Mouse (Mus musculus) stomach, postnatal 0 days (tissue): Measurements from ENCODE around the gene Wipf1. TPM values are rescaled to one million over a fixed set of nuclear protein-coding genes. Genes with fewer than 3 reads are reported as not detected.

Experiments
- ATAC-seq: fragments of 200-750 bp; cut with Nextera tagmentation; 2 replicates; pipeline ENCODE4 v1.8.0; 2017; ENCODE audit not compliant: low FRiP score, low TSS enrichment
- DNase-seq: peaks from one replicate; pipeline ENCODE4 v3.0.0-alpha.2; 2016; ENCODE audit warnings: low spot score
- H3K27ac ChIP-seq: fragments of 300-500 bp; sonication (generic); replicated peaks from 2 replicates; pipeline ENCODE4 v1.5.1; 2014; ENCODE audit warnings: mild to moderate bottlenecking, control low read depth
- H3K27me3 ChIP-seq: fragments of 300-500 bp; sonication (generic); 2 replicates; pipeline ENCODE4 v1.6.1; 2014; ENCODE audit warnings: low read length; ENCODE audit not compliant: control insufficient read depth, insufficient read depth
- H3K36me3 ChIP-seq: fragments of 300-500 bp; sonication (generic); 2 replicates; pipeline ENCODE4 v1.6.1; 2014; ENCODE audit warnings: low read length, mixed read lengths; ENCODE audit not compliant: control insufficient read depth, insufficient read depth
- H3K4me1 ChIP-seq: fragments of 300-500 bp; sonication (generic); replicated peaks from 2 replicates; pipeline ENCODE4 v1.6.1; 2014; ENCODE audit warnings: antibody characterized with exemption; ENCODE audit not compliant: control insufficient read depth, insufficient read depth
- H3K4me2 ChIP-seq: fragments of 300-500 bp; sonication (generic); replicated peaks from 2 replicates; pipeline ENCODE4 v1.6.1; 2014; ENCODE audit warnings: low read depth, mild to moderate bottlenecking, control low read depth, moderate library complexity
- H3K4me3 ChIP-seq: fragments of 300-500 bp; sonication (generic); 2 replicates; pipeline ENCODE4 v1.5.1; 2014; ENCODE audit warnings: low read depth, low read length, control low read depth
- H3K9ac ChIP-seq: fragments of 300-500 bp; sonication (generic); 2 replicates; pipeline ENCODE4 v1.6.1; 2014; ENCODE audit warnings: mild to moderate bottlenecking, low read length, control low read depth, mixed read lengths
- H3K9me3 ChIP-seq: fragments of 300-500 bp; sonication (generic); 2 replicates; pipeline ENCODE4 v1.6.1; 2016; ENCODE audit warnings: low read length; ENCODE audit not compliant: control insufficient read depth
- CTCF ChIP-seq: IDR thresholded peaks from 2 replicates; pipeline ENCODE4 v1.5.1; 2016; ENCODE audit warnings: antibody characterized with exemption, low read depth, mild to moderate bottlenecking, moderate library complexity
- EP300 ChIP-seq: optimal IDR thresholded peaks from 2 replicates; pipeline ENCODE3; 2016; ENCODE audit warnings: antibody characterized with exemption
- WGBS: fragments of 180-500 bp; shearing (Covaris S2); extraction: QIAGEN DNeasy Blood & Tissue Kit; methylation state at CpG from one replicate; pipeline ENCODE4 v1.1.7; 2014; 5-methylcytosine and 5-hydroxymethylcytosine counted together
- polyA plus RNA-seq: library from polyadenylated mRNA; unstranded; fragments of >200 nt; fragmentation: Nextera tagmentation; extraction: Ambion mirVana; gene quantifications from 2 replicates; pipeline ENCODE4 v1.2.1, GENCODE M21; 2015

Wipf1 gene
- polyA plus RNA-seq, 1 experiment from 2014 or later: 3.3 TPM

- TF ChIP-seq CTCF: peak; percentile 71
- no peak for TF ChIP-seq EP300
- Histone ChIP-seq H3K27me3 (no peaks in the 10 kb centered on the region), H3K36me3 (no peaks in the 10 kb centered on the region), H3K4me3 (no peak overlapping the region), H3K9me3 (no peaks in the 10 kb centered on the region), H3K4me2 (no peak overlapping the region), H3K4me1 (no peaks in the 10 kb centered on the region), H3K27ac (peak overlapping the region; percentile 18; the same call in 1 of the 2 replicates), H3K9ac (no peak overlapping the region)
- WGBS: 35% methylated on average over 9 of the region's 9 CpGs
- ATAC-seq: no peak
- peak; percentile 34 for DNase-seq
These were observed 37.9 kb downstream of the Wipf1 start for GRCm38 (mm10) chr2:73491442-73492241.

GRCm38 (mm10) chr2:73490466-73490865 is 39.1 kb downstream of the Wipf1 start:
- Histone ChIP-seq H3K9me3 (no peaks in the 10 kb centered on the region), H3K27me3 (no peaks in the 10 kb centered on the region), H3K4me2 (no peak overlapping the region), H3K4me3 (no peak overlapping the region), H3K27ac (0 out of 2 replicates have a peak overlapping the region, but pooled peaks have one; percentile 13), H3K36me3 (no peaks in the 10 kb centered on the region), H3K4me1 (no peaks in the 10 kb centered on the region), H3K9ac (no peak overlapping the region)
- DNase-seq: no peak
- no peak for TF ChIP-seq CTCF
- no peak for TF ChIP-seq EP300
- WGBS: 77% methylated on average over 1 of the region's 1 CpGs
- no peak for ATAC-seq

GRCm38 (mm10) chr2:73486120-73486601 is 43.4 kb downstream of the Wipf1 start:
- H3K4me2 ChIP-seq: no peak overlapping the region
- H3K9ac ChIP-seq: no peak overlapping the region
- H3K4me1 ChIP-seq: no peaks in the 10 kb centered on the region
- 0 out of 2 replicates have a peak overlapping the region, but pooled peaks have one; percentile 36 for H3K27ac ChIP-seq
- no peak overlapping the region for H3K4me3 ChIP-seq
- no peaks in the 10 kb centered on the region for H3K9me3 ChIP-seq
- 0 out of 2 replicates have a peak, but pooled peaks have one; percentile 20 for ATAC-seq
- TF ChIP-seq CTCF: no peak
- no peak for TF ChIP-seq EP300
- no peaks in the 10 kb centered on the region for H3K27me3 ChIP-seq
- no peaks in the 10 kb centered on the region for H3K36me3 ChIP-seq
- no peak for DNase-seq
- WGBS: 62% methylated on average over 8 of the region's 8 CpGs

GRCm38 (mm10) chr2:73485236-73486119 is 44.1 kb downstream of the Wipf1 start:
- H3K9ac ChIP-seq: peak overlapping the region; percentile 18
- peak; percentile 30 for DNase-seq
- peak; percentile 68 for ATAC-seq

GRCm38 (mm10) chr2:73484561-73485235 is 44.8 kb downstream of the Wipf1 start:
- no peaks in the 10 kb centered on the region for H3K36me3 ChIP-seq
- 31% methylated on average over 15 of the region's 15 CpGs for WGBS
- ATAC-seq (peak; percentile 39; the same call in 1 of the 2 replicates), DNase-seq (no peak)
- no peaks in the 10 kb centered on the region for H3K4me1 ChIP-seq
- H3K27me3 ChIP-seq: no peaks in the 10 kb centered on the region
- peak overlapping the region; percentile 32 for H3K9ac ChIP-seq
- TF ChIP-seq EP300 (no peak), CTCF (no peak)
- H3K4me3 ChIP-seq: peak overlapping the region; percentile 15; the same call in 1 of the 2 replicates
- H3K4me2 ChIP-seq: peak overlapping the region; percentile 31
- peak overlapping the region; percentile 86 for H3K27ac ChIP-seq
- H3K9me3 ChIP-seq: no peaks in the 10 kb centered on the region

More at GRCm38 (mm10) chr2:73485236-73486119, 44.1 kb downstream of the Wipf1 start:
- no peaks in the 10 kb centered on the region for H3K27me3 ChIP-seq
- H3K4me2 ChIP-seq: peak overlapping the region; percentile 31
- TF ChIP-seq CTCF (no peak), EP300 (no peak)
- H3K36me3 ChIP-seq: no peaks in the 10 kb centered on the region
- H3K9me3 ChIP-seq: no peaks in the 10 kb centered on the region
- H3K27ac ChIP-seq: peak overlapping the region; percentile 86
- 0 out of 2 replicates have a peak overlapping the region, but pooled peaks have one; percentile 15 for H3K4me3 ChIP-seq
- no peaks in the 10 kb centered on the region for H3K4me1 ChIP-seq
- whole genome bisulfite sequencing: 50% methylated on average over 26 of the region's 26 CpGs
